Mouse (Mus musculus): ENCODE results near the gene Nudt12. TPM values are rescaled to one million over a fixed set of nuclear protein-coding genes. Genes with fewer than 3 reads are reported as not detected.

Nudt12 gene
- polyA plus RNA-seq (2015; fragmentation: Nextera tagmentation; extraction: Ambion mirVana): 7.0 and 8.0 TPM in 2 replicates

GRCm38 (mm10) chr17:59013091-59013459, at the start of gene Nudt12:
Gene Nudt12, minus strand, starts transcription at chr17:59013372.
- 0% methylated on average over 22 of the region's 22 CpGs for WGBS

DNA sequence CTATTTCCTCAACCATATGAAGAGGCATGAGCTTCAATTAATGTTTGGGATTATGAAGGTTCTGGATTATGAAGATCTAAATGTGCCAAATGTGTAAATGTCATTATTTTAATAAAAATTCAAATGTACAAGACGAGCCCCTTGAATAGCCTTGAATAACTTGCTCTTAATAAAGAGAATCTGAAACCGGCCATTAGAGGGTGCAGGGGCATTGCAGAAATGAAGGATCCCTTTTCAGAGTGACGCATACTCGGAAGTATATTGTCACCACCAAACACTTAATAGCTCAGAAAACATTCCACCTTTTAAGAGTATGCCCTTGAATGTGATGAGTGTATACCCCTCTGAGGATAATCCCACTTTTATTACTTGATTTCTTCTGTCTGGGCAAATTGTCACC, 40.1 kb upstream of the Nudt12 start:
- no peak overlapping the region for H3K9ac ChIP-seq (ENCODE audit: low read length)
- no peaks in the 10 kb centered on the region for H3K4me1 ChIP-seq (ENCODE audit: control insufficient read depth, insufficient read depth, low read length)
- H3K36me3 ChIP-seq (ENCODE audit: control insufficient read depth, insufficient read depth, low read length): no peaks in the 10 kb centered on the region
- H3K9me3 ChIP-seq (replicated peaks; ENCODE audit: control insufficient read depth, low read length): no peaks in the 10 kb centered on the region
- WGBS: 51% methylated on average over 4 of the region's 4 CpGs
- H3K27me3 ChIP-seq (ENCODE audit: control insufficient read depth, insufficient read depth, low read length): no peaks in the 10 kb centered on the region
- H3K27ac ChIP-seq (ENCODE audit: low read length): no peak overlapping the region
- no peak for ATAC-seq (ENCODE audit: insufficient read depth, low FRiP score)
- H3K4me3 ChIP-seq (replicated peaks; ENCODE audit: low read length): no peak overlapping the region
- no peak overlapping the region for H3K4me2 ChIP-seq (ENCODE audit: low read depth, low read length)

More at GRCm38 (mm10) chr17:59013091-59013459, at the start of gene Nudt12:
- no peak within 1 kb of the TSS for H3K27ac ChIP-seq (ENCODE audit: low read length)
- H3K4me2 ChIP-seq (ENCODE audit: low read depth, low read length): peak within 1 kb of the TSS; percentile 86
- peaks cover 6% of the 10 kb centered on the region; the same call in 1 of the 2 replicates for H3K4me1 ChIP-seq (ENCODE audit: control insufficient read depth, insufficient read depth, low read length)
- ATAC-seq (ENCODE audit: insufficient read depth, low FRiP score): peak; percentile 92
- H3K36me3 ChIP-seq (ENCODE audit: control insufficient read depth, insufficient read depth, low read length): no peaks in the 10 kb centered on the region
- no peaks in the 10 kb centered on the region for H3K9me3 ChIP-seq (replicated peaks; ENCODE audit: control insufficient read depth, low read length)
- H3K4me3 ChIP-seq (replicated peaks; ENCODE audit: low read length): peak within 1 kb of the TSS; percentile 79
- H3K9ac ChIP-seq (ENCODE audit: low read length): peak within 1 kb of the TSS; percentile 84
- H3K27me3 ChIP-seq (ENCODE audit: control insufficient read depth, insufficient read depth, low read length): no peaks in the 10 kb centered on the region

GRCm38 (mm10) chr17:59039754-59040153, 26.6 kb upstream of the Nudt12 start:
- ATAC-seq (ENCODE audit: insufficient read depth, low FRiP score): no peak
- H3K9ac ChIP-seq (ENCODE audit: low read length): no peak overlapping the region
- no peaks in the 10 kb centered on the region for H3K4me1 ChIP-seq (ENCODE audit: control insufficient read depth, insufficient read depth, low read length)
- H3K36me3 ChIP-seq (ENCODE audit: control insufficient read depth, insufficient read depth, low read length): no peaks in the 10 kb centered on the region
- H3K4me3 ChIP-seq (replicated peaks; ENCODE audit: low read length): no peak overlapping the region
- H3K27ac ChIP-seq (ENCODE audit: low read length): no peak overlapping the region
- no peaks in the 10 kb centered on the region for H3K27me3 ChIP-seq (ENCODE audit: control insufficient read depth, insufficient read depth, low read length)
- no peaks in the 10 kb centered on the region for H3K9me3 ChIP-seq (replicated peaks; ENCODE audit: control insufficient read depth, low read length)
- 35% methylated on average over 5 of the region's 5 CpGs for WGBS
- H3K4me2 ChIP-seq (ENCODE audit: low read depth, low read length): no peak overlapping the region

DNA sequence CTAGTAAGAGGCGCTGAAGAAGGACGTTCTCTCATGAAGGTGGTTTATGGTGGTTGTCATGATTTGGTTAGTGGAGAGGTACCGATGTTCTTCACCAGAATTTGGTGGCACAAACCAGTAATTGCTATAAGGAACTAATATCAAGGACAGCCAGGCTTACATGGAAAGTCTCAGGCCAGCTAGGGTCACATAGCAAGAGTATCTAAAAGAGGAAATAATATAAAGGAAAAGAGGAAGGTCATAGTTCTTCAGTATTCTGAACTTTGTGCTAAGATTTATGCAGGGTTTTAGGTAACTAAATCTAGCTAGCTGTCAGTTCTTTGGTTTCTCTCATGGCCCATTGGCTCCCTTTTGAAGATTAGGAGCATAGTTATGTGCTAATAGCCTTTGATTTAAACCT, 20.3 kb upstream of the Nudt12 start:
- Histone ChIP-seq H3K36me3 (ENCODE audit: control insufficient read depth, insufficient read depth, low read length) (no peaks in the 10 kb centered on the region), H3K4me2 (ENCODE audit: low read depth, low read length) (no peak overlapping the region), H3K4me3 (replicated peaks; ENCODE audit: low read length) (no peak overlapping the region), H3K27ac (ENCODE audit: low read length) (no peak overlapping the region), H3K4me1 (ENCODE audit: control insufficient read depth, insufficient read depth, low read length) (no peaks in the 10 kb centered on the region), H3K9ac (ENCODE audit: low read length) (no peak overlapping the region), H3K27me3 (ENCODE audit: control insufficient read depth, insufficient read depth, low read length) (no peaks in the 10 kb centered on the region), H3K9me3 (replicated peaks; ENCODE audit: control insufficient read depth, low read length) (no peaks in the 10 kb centered on the region)
- ATAC-seq (ENCODE audit: insufficient read depth, low FRiP score): no peak
- WGBS: 91% methylated on average over 3 of the region's 3 CpGs

DNA sequence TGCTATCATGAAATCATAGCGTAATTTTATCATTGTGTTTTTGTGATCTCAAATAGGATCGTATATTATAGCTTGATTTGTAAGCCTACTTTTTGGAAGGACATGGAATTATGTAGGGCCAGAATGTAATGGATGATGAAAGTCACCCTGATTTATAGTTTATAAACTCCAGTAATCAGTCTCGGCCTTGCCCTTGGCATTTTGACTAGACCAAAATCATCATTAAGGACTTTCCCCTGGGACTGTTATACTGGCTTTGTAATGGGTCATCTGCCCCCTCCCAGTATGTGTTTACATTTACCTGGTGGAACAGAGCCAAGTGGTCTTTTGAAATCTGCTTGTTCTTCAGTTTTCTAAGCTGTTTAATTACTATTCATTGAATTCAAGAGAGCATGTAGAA, 13.2 kb upstream of the Nudt12 start:
- no peak overlapping the region for H3K27ac ChIP-seq (ENCODE audit: low read length)
- no peaks in the 10 kb centered on the region for H3K27me3 ChIP-seq (ENCODE audit: control insufficient read depth, insufficient read depth, low read length)
- no peaks in the 10 kb centered on the region for H3K36me3 ChIP-seq (ENCODE audit: control insufficient read depth, insufficient read depth, low read length)
- no peaks in the 10 kb centered on the region for H3K9me3 ChIP-seq (replicated peaks; ENCODE audit: control insufficient read depth, low read length)
- 71% methylated on average over 3 of the region's 3 CpGs for WGBS
- ATAC-seq (ENCODE audit: insufficient read depth, low FRiP score): no peak
- no peaks in the 10 kb centered on the region for H3K4me1 ChIP-seq (ENCODE audit: control insufficient read depth, insufficient read depth, low read length)
- no peak overlapping the region for H3K4me2 ChIP-seq (ENCODE audit: low read depth, low read length)
- no peak overlapping the region for H3K4me3 ChIP-seq (replicated peaks; ENCODE audit: low read length)
- no peak overlapping the region for H3K9ac ChIP-seq (ENCODE audit: low read length)

DNA sequence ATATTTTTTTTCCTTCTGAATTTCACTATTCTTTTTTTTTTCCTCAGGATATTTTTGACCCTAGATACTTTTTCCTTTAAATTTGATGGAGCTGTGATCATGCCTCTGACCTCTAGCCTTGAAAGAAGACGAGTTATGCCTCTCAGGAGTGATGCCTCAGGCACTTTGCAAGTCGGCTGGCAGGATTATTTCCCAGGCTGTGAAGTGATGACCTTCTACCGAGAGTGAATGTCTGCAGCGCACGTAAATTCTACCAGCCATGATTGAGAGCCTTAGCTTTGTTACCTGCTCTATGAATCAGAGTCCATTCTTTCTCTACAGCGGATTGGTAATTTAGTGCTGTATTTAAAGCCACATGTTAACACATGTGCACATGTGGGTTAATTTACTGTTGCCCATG, 11.3 kb upstream of the Nudt12 start:
- Histone ChIP-seq H3K9ac (ENCODE audit: low read length) (no peak overlapping the region), H3K9me3 (replicated peaks; ENCODE audit: control insufficient read depth, low read length) (no peaks in the 10 kb centered on the region), H3K27ac (ENCODE audit: low read length) (no peak overlapping the region), H3K36me3 (ENCODE audit: control insufficient read depth, insufficient read depth, low read length) (no peaks in the 10 kb centered on the region), H3K4me1 (ENCODE audit: control insufficient read depth, insufficient read depth, low read length) (no peaks in the 10 kb centered on the region), H3K27me3 (ENCODE audit: control insufficient read depth, insufficient read depth, low read length) (no peaks in the 10 kb centered on the region), H3K4me2 (ENCODE audit: low read depth, low read length) (no peak overlapping the region), H3K4me3 (replicated peaks; ENCODE audit: low read length) (no peak overlapping the region)
- ATAC-seq (ENCODE audit: insufficient read depth, low FRiP score): no peak
- 43% methylated on average over 6 of the region's 6 CpGs for WGBS

DNA sequence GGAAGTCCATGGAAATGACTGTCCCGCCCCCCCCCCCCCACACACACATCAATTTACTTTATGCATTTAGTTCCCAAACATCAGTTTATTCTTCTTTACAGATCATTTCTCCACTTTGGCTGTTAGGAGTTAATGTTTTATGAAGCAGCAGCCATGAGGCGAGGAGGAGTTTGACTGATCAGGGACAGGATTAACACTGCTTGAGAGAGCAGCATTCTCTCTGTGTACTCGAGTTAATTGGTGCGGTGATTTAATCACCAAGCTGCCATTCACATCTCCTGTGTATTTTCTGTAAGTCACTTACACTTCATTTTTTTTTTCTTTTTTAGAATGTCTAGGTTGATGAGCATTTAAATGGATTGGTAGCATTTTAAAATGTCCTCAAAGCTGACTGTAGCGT, 10.8 kb upstream of the Nudt12 start:
- Histone ChIP-seq H3K4me1 (ENCODE audit: control insufficient read depth, insufficient read depth, low read length) (no peaks in the 10 kb centered on the region), H3K36me3 (ENCODE audit: control insufficient read depth, insufficient read depth, low read length) (no peaks in the 10 kb centered on the region), H3K27me3 (ENCODE audit: control insufficient read depth, insufficient read depth, low read length) (no peaks in the 10 kb centered on the region), H3K9ac (ENCODE audit: low read length) (no peak overlapping the region), H3K4me3 (replicated peaks; ENCODE audit: low read length) (no peak overlapping the region), H3K27ac (ENCODE audit: low read length) (no peak overlapping the region), H3K9me3 (replicated peaks; ENCODE audit: control insufficient read depth, low read length) (no peaks in the 10 kb centered on the region), H3K4me2 (ENCODE audit: low read depth, low read length) (no peak overlapping the region)
- no peak for ATAC-seq (ENCODE audit: insufficient read depth, low FRiP score)
- WGBS: 59% methylated on average over 5 of the region's 5 CpGs

- H3K27ac ChIP-seq (ENCODE audit: low read length): no peak overlapping the region
- H3K4me2 ChIP-seq (ENCODE audit: low read depth, low read length): no peak overlapping the region
- ATAC-seq (ENCODE audit: insufficient read depth, low FRiP score): no peak
- H3K4me3 ChIP-seq (replicated peaks; ENCODE audit: low read length): no peak overlapping the region
- H3K36me3 ChIP-seq (ENCODE audit: control insufficient read depth, insufficient read depth, low read length): no peaks in the 10 kb centered on the region
- H3K9me3 ChIP-seq (replicated peaks; ENCODE audit: control insufficient read depth, low read length): no peaks in the 10 kb centered on the region
- no peaks in the 10 kb centered on the region for H3K27me3 ChIP-seq (ENCODE audit: control insufficient read depth, insufficient read depth, low read length)
- H3K9ac ChIP-seq (ENCODE audit: low read length): no peak overlapping the region
- no peaks in the 10 kb centered on the region for H3K4me1 ChIP-seq (ENCODE audit: control insufficient read depth, insufficient read depth, low read length)
- 89% methylated on average over 4 of the region's 4 CpGs for WGBS
These were observed 5.5 kb upstream of the Nudt12 start for GRCm38 (mm10) chr17:59018666-59019065.

DNA sequence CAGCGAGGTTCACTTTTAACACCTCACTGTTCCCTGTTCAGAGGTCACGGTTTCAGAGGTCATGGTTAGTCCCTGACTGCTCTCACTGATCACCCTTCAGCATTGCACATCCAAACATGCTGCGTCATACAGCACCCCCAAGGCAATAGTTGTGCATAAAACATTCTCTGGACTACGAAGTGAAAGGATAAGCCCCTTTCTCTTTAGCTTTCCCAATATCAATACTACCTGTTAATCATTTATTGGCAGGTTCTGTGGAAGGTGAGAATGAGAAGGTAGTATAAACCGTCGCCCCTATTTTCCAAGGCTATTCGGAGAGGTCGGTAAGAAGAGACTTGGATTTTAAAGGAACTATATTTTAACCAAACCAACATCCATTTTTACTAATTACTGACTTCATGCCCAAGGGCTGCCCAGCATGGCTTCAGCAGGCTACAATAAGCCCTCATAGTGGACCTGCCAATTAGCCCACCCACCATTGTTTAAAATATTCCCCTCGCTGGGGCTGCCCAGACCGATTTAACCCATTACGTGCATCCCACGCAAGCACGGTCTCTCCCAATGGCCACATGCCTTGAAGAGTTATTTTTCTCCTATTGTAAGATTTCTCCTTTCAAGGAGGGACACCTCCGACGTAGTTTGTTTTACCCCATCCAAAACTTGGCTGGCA, 616 bp downstream of the Nudt12 start:
- peak; percentile 73; the same call in 1 of the 2 replicates for ATAC-seq (ENCODE audit: insufficient read depth, low FRiP score)
- no peaks in the 10 kb centered on the region for H3K9me3 ChIP-seq (replicated peaks; ENCODE audit: control insufficient read depth, low read length)
- H3K27me3 ChIP-seq (ENCODE audit: control insufficient read depth, insufficient read depth, low read length): no peaks in the 10 kb centered on the region
- H3K4me1 ChIP-seq (ENCODE audit: control insufficient read depth, insufficient read depth, low read length): peaks cover 6% of the 10 kb centered on the region; the same call in 1 of the 2 replicates
- 10% methylated on average over 15 of the region's 15 CpGs for WGBS
- peak overlapping the region; percentile 86 for H3K4me2 ChIP-seq (ENCODE audit: low read depth, low read length)
- no peaks in the 10 kb centered on the region for H3K36me3 ChIP-seq (ENCODE audit: control insufficient read depth, insufficient read depth, low read length)
- peak overlapping the region; percentile 79 for H3K4me3 ChIP-seq (replicated peaks; ENCODE audit: low read length)
- H3K9ac ChIP-seq (ENCODE audit: low read length): peak overlapping the region; percentile 84
- no peak overlapping the region for H3K27ac ChIP-seq (ENCODE audit: low read length)

Data from stomach, embryonic 16.5 days (tissue).